Mouse (Mus musculus) left cerebral cortex, postnatal 4 days (tissue): ENCODE measurements around the gene Rpap2. TPM values are rescaled to one million over a fixed set of nuclear protein-coding genes. Genes with fewer than 3 reads are reported as not detected.

Experiments used
- DNase-seq: peaks from one replicate; pipeline ENCODE4 v3.0.0-alpha.2; 2022
- intact Hi-C: fragments of 180-260 bp; cut with DNase I; formaldehyde crosslinking; loops from one replicate; pipeline ENCODE4 v1.15.1; 2025
- total RNA-seq, 2 experiments: library from RNA; stranded (reverse); gene quantifications; 2 replicates each; pipeline ENCODE4 v1.2.3; 2021

Gene Rpap2
- total RNA-seq, result 10 to 100 TPM; 19.9 to 21.8 TPM

GRCm38 (mm10) chr5:107597301-107598077 is at the start of gene Rpap2, which contains the start of gene Glmn:
TSS of gene Rpap2 (plus strand) at chr5:107597373.
TSS of gene Glmn (minus strand) at chr5:107597888.
- intact Hi-C loops, result no loop called here
- DNase-seq, result peak; percentile 85

DNA sequence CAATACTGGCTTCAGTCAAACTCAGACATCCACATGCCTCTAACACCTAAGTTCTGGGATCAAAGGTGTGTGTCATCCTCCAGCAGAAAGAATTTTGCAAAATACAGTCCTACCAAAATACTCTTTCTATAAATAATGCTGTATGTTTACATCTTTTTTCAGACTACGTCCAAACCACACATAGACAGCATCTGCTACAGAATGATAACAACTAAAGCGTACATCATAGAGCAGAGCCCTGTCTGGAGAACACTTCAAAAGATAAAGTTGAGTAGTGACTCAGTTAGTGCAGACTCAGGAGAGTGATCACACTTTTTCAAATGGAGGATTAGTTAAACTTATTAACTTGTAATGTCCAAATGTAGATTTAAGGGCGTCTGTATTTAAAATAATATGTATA is 49.2 kb upstream of the Rpap2 start:
- no peak for DNase-seq
- intact Hi-C loops, result no loop called here

- intact Hi-C loops, result no loop called here
- DNase-seq, result no peak
These were observed 48.7 kb upstream of the Rpap2 start for GRCm38 (mm10) chr5:107548444-107548843.

DNA sequence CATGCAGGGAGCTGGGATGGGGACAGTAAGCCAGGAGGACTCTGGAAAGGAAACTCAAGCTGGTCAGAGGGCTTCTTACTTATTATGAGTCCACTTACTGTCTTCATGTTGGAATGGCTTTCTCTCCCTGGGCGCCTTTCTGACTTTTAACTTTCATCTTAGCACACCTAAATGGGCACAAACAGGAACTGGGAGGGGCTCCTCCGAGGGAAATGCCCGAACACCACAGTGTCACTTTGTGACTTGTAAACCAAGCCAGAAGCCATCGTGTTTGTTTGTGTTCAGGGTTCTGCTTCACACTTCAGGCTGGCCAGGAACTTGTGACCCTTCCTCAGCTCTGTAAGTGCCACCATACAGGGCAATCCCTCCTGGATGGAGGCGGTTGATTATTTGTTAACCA is 42.8 kb upstream of the Rpap2 start:
- intact Hi-C loops, result no loop called here
- no peak for DNase-seq

DNA sequence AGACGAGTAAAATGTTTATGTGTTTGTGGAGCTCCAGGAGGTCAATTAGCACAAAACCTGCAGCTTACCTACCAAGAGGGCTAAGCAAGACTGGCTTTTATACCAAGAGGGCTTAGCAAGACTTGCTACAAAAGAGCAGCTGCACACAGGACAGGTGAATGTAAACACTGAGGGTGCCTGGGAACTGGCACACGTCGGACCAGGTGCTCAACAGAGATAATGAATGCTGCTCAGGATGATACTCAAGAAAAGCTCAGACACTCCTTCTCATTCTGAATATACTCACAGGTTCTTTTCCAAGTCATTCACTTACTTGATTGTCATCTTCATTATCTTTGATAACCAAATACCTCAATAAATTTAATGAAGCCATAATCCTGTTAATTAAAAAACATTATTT is 40.2 kb upstream of the Rpap2 start:
- intact Hi-C loops, result no loop called here
- DNase-seq, result no peak

- no peak for DNase-seq
- intact Hi-C loops, result no loop called here
These were observed 28.0 kb upstream of the Rpap2 start for GRCm38 (mm10) chr5:107569148-107569547.

DNA sequence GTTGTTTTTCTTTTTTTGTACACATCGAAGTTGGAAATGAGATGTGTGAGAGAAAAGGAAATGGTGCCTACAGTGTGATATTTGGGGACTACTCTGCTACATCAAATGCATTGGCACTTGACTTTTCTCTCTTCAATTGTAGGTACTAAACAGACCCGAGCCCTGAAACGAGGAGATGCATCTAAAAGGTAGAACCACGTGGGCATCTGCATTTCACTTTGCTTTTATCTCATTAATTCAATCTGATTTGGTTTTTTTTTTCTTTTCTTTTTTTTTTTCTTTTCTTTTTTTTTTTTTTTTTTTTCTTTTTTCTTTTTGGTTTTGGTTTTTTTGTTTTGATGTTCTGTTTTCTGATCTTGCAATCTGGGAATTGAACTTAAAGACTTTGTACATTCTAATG is 1.2 kb downstream of the Rpap2 start:
- intact Hi-C loops, result no loop called here
- DNase-seq, result no peak

GRCm38 (mm10) chr5:107611224-107611623 is 14.1 kb downstream of the Rpap2 start:
- DNase-seq, result peak; percentile 50
- intact Hi-C loops, result loop anchor here (5.0 to 10.0 kb wide), 2 partner anchors 166 to 294 kb away; partner anchors contain the start of gene Rpl5

DNA sequence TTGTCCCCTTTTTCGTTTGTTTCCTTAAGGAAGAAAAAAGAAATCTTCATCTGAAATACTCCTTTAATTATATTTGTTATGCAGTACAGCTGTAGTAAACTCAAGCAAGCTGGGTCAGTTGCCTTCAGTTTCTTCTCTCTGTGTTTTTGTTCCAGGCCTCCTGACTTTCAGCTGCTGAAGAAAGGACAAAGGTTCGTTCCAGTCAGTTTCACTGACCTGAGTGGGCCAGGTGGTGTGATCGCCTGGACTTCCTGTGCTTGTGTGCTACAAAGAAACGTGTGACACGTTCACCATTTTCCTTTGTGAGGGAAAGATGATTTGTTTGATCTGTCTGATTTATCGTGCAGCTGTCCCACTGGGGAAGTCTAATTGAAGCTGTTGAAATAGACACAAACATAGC is 20.8 kb downstream of the Rpap2 start:
- intact Hi-C loops, result loop anchor here (10.0 kb wide), 1 partner anchor 287 kb away; the partner anchor contains the start of gene Rpl5
- DNase-seq, result no peak

DNA sequence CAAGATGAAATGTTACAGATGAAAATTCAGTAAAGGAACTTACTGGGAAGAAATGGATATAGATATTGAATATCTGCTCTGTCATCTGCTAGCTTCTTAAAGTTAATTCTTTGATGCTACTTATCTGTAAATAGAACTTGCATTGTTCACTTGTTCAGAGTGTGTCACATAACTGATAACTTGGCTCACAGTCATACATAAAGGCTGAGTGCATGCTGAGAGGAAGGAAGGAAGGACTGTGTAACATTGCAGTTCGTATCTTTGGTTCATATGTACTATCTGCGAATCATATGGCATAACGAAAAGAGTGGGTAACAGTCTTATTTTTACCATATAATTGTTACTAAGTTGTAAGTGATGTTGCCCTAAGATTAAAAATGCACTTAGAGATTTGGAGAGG is 24.2 kb downstream of the Rpap2 start:
- intact Hi-C loops, result no loop called here

DNA sequence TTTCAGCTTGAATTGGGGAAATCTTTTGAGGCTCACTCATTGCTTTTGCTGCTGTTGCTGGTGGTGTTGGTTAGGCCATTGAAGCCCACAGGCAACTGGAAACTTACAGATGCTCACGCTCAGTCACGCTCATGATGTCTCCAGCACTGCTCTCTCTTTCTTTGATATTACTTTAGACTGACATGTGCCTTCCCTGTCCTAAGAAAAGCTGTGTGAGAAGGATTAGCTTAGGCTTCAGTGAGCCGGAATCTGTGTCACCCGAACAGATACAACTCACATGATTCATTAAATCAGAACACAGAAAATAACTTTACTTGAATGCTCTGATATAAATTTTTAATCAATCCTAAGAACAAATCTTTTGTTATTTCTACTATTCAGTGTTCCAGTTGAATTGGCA is 36.5 kb downstream of the Rpap2 start:
- no peak for DNase-seq
- intact Hi-C loops, result no loop called here

More for the DNA sequence above, 24.2 kb downstream of the Rpap2 start:
- DNase-seq, result no peak

DNA sequence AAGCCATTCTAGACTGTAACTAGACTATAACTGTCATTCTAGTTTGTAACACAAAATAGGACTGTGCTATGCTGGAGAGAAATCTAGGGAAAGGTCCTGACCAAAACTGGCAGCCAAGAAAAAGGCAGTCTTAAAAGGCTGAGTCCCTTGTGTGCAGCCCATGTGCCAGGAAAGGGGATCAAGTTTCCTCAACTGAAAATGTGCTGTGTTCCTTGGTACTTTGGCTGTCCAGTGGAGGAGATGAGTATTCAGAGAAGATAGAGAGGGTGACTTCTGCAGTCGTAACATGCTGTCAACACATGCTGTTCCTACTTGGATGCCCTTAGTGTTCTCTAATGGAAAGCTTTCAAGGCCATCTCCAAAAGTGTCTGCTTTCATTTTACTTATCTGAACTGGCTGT is 39.9 kb downstream of the Rpap2 start:
- no peak for DNase-seq
- intact Hi-C loops, result no loop called here

GRCm38 (mm10) chr5:107638366-107638765 is 41.2 kb downstream of the Rpap2 start:
- DNase-seq, result no peak
- intact Hi-C loops, result no loop called here

DNA sequence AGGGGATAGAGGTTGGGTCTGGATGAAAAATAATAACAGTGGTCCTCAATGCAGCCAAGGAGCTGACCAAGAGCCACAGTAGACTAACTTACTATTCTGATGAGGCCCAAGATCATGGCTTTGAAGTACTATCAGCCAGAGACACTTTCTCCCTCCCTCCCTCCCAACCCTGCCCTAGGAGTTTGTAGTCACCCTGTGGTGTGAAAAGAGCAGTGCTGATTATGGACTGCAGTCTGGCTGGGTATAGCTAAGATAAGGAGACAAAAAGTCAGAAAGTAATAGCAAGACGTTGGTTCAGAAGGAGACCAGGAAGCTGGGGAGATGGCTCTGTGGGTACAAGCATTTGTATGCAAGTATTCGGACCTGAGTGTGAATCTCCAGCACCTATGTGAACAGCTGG is 47.4 kb downstream of the Rpap2 start:
- intact Hi-C loops, result no loop called here
- DNase-seq, result no peak

- intact Hi-C loops, result no loop called here
- no peak for DNase-seq
These were observed 48.8 kb downstream of the Rpap2 start for GRCm38 (mm10) chr5:107645935-107646334.

- DNase-seq, result no peak
- intact Hi-C loops, result no loop called here
These were observed 50.4 kb downstream of the Rpap2 start for GRCm38 (mm10) chr5:107647580-107647979.

DNA sequence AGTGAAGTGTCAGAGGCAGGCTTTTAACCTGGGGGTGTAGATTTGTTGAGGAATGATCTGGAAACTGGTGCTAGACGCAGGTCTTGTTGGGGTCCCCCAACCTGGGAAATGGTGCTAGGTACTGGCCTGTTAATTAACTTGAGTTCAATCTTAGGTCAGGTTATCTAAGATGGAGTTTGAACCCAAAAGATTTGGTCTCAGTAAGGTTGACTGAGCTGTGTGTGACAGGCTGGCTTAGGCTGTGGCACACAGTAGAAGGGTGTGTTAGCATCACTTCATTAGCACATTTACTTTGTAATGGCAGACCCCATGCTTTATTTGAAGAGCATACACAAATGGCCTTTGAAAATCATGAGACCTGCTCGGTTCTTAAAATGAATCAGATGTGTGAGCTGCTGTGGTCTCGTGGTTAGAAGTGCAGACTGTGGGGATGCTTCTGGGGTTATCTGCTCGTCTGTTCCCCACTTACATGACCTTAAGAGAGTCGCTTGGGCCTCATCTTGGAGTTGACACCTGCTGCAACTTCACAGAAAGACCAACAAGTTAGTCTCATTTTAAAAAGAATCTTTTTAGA is 51.5 kb downstream of the Rpap2 start:
- intact Hi-C loops, result no loop called here

DNA sequence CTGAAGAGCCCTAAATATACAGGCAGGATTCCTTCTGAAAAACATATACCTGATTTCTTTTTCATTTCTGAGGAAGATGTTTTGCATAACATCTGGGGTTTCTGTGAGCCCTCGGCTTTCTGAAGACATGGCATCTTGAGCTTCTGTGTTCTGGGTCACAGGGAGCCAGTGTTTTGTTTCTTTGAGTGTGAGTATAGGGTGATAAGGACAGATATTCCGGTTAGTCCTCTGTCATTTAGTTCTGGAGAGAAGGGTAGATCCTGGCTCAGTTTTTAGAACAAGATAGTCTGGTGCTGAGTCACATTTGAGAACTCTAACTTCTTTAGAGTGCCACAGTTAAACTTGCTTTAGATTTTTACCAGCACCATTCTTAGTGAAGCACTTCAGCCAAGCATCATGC is 52.5 kb downstream of the Rpap2 start:
- intact Hi-C loops, result no loop called here
- DNase-seq, result no peak

More for the DNA sequence above, 51.5 kb downstream of the Rpap2 start:
- DNase-seq, result no peak

- no peak for DNase-seq
These were observed 53.3 kb downstream of the Rpap2 start for GRCm38 (mm10) chr5:107650427-107650826.

DNA sequence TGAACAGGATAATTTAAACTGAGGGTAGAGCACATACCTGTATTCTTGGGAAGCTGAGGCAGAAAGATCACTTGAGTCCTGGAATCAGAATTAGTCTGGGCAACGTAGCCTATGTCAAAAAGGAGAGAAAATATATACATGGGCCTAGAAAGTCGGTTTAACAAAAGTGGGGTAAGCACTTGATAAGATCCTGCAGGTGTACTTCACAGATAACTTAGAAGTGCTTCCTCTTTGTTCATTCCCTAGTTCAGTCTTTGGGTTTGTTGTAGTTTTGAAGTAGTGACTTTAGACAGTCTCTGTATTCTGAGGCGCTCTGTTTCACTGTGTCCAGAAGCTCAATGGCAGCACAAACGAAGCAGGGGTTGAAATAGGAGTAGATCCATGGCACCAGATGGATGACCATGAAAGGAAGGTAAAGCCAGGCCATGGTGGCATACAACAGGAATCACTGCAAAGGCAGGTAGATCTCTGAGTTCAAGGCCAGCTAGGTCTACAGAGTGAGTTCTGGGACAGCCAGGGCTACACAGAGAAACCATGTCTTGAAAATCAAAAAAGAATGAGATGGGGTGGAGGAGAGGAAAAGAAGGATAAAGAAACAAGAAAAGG is 55.0 kb downstream of the Rpap2 start:
- intact Hi-C loops, result no loop called here

More at GRCm38 (mm10) chr5:107650427-107650826, 53.3 kb downstream of the Rpap2 start:
- intact Hi-C loops, result no loop called here

GRCm38 (mm10) chr5:107678392-107678791 is 81.2 kb downstream of the Rpap2 start:
- intact Hi-C loops, result no loop called here
- DNase-seq, result no peak

More for the DNA sequence above, 55.0 kb downstream of the Rpap2 start:
- no peak for DNase-seq

DNA sequence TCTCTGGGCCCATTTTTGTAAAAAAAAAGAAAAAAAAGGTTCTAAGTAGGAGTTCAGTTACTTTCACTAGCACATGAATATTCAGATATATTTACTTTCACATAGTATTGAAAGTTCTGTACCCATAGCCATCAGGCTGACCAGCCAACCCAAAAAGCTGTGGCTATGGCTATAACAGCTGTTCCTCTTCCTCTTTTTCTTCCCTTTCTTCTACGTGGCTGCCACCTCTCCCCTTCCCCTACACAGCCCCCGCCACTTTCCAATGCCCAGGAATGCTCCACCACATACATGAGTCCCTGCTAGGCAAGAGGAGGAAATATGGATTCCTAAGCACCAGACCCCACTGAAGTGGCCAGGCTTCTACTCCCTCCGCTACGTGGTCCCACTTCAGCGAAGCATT is 84.1 kb downstream of the Rpap2 start:
- intact Hi-C loops, result no loop called here
- DNase-seq, result no peak
